Mouse (Mus musculus): ENCODE measurements around the gene Crlf1.

GRCm38 (mm10) chr8:70504291-70504716, 11.3 kb downstream of the Crlf1 start:
- TF ChIP-seq CTCF (IDR thresholded peaks at IDR 0.05) (no peak), EP300 (IDR thresholded peaks at IDR 0.05) (no peak)

Measured in lung, postnatal 0 days (tissue).